Mouse (Mus musculus): ENCODE measurements around the gene Ebf1. TPM values are rescaled to one million over a fixed set of nuclear protein-coding genes. Genes with fewer than 3 reads are reported as not detected.

Ebf1 gene
- total RNA-seq, 2 experiments from 2014 or later = 36.1 to 53.0 TPM

- no peak for DNase-seq
Observed at GRCm38 (mm10) chr11:44738046-44738445, 120.9 kb downstream of the Ebf1 start.

- peak; percentile 43 for DNase-seq
Observed at GRCm38 (mm10) chr11:44738820-44739219, 121.7 kb downstream of the Ebf1 start.

- DNase-seq = no peak
Observed at GRCm38 (mm10) chr11:44740278-44741041, 123.3 kb downstream of the Ebf1 start.

- no peak for DNase-seq
Observed at GRCm38 (mm10) chr11:44741042-44741491, 124.0 kb downstream of the Ebf1 start.

GRCm38 (mm10) chr11:44744446-44744845, 127.3 kb downstream of the Ebf1 start:
- no peak for DNase-seq

- no peak for DNase-seq
Observed at GRCm38 (mm10) chr11:44745946-44746345, 128.8 kb downstream of the Ebf1 start.

- DNase-seq = no peak
Observed at GRCm38 (mm10) chr11:44746731-44747130, 129.6 kb downstream of the Ebf1 start.

GRCm38 (mm10) chr11:44749309-44749708, 132.2 kb downstream of the Ebf1 start:
- no peak for DNase-seq

GRCm38 (mm10) chr11:44754336-44754735, 137.2 kb downstream of the Ebf1 start:
- no peak for DNase-seq

- DNase-seq = no peak
Observed at GRCm38 (mm10) chr11:44756321-44756720, 139.2 kb downstream of the Ebf1 start.

GRCm38 (mm10) chr11:44758857-44759256, 141.7 kb downstream of the Ebf1 start:
- DNase-seq = no peak

- no peak for DNase-seq
Observed at GRCm38 (mm10) chr11:44761128-44761996, 144.2 kb downstream of the Ebf1 start.

GRCm38 (mm10) chr11:44763992-44764835, 147.1 kb downstream of the Ebf1 start:
- DNase-seq = no peak

GRCm38 (mm10) chr11:44764988-44765387, 147.9 kb downstream of the Ebf1 start:
- no peak for DNase-seq

GRCm38 (mm10) chr11:44766246-44766645, 149.1 kb downstream of the Ebf1 start:
- no peak for DNase-seq

- no peak for DNase-seq
Observed at GRCm38 (mm10) chr11:44767322-44767721, 150.2 kb downstream of the Ebf1 start.

- peak; percentile 37 for DNase-seq
Observed at GRCm38 (mm10) chr11:44768346-44768745, 151.2 kb downstream of the Ebf1 start.

- no peak for DNase-seq
Observed at GRCm38 (mm10) chr11:44770989-44771564, 154.0 kb downstream of the Ebf1 start.

GRCm38 (mm10) chr11:44774411-44774810, 157.3 kb downstream of the Ebf1 start:
- no peak for DNase-seq

GRCm38 (mm10) chr11:44775549-44775948, 158.4 kb downstream of the Ebf1 start:
- no peak for DNase-seq

GRCm38 (mm10) chr11:44776556-44776955, 159.4 kb downstream of the Ebf1 start:
- no peak for DNase-seq
